Mouse (Mus musculus) lung, embryonic 15.5 days (tissue): ENCODE data around the gene Lpcat3. TPM values are rescaled to one million over a fixed set of nuclear protein-coding genes. Genes with fewer than 3 reads are reported as not detected.
A peak's percentile ranks its signal among the peaks of the same experiment; 100 is the strongest.

Source experiments
- ATAC-seq: fragments of 200-750 bp; cut with Nextera tagmentation; 2 replicates; pipeline ENCODE4 v1.8.0; 2017; ENCODE audit warnings: moderate number of reproducible peaks, borderline replicate concordance; ENCODE audit not compliant: low FRiP score, low TSS enrichment; ENCODE audit errors: extremely low read depth
- H3K27ac ChIP-seq: fragments of 300-500 bp; sonication (generic); 2 replicates; pipeline ENCODE4 v1.5.1; 2015; ENCODE audit warnings: moderate library complexity, mild to moderate bottlenecking, inconsistent platforms
- H3K27me3 ChIP-seq: fragments of 300-500 bp; sonication (generic); 2 replicates; pipeline ENCODE4 v1.6.1; 2015; ENCODE audit warnings: inconsistent platforms
- H3K36me3 ChIP-seq: fragments of 300-500 bp; sonication (generic); 2 replicates; pipeline ENCODE4 v1.6.1; 2015; ENCODE audit warnings: inconsistent platforms
- H3K4me1 ChIP-seq: fragments of 300-500 bp; sonication (generic); 2 replicates; pipeline ENCODE4 v1.6.1; 2015; ENCODE audit warnings: inconsistent platforms
- H3K4me2 ChIP-seq: fragments of 300-500 bp; sonication (generic); 2 replicates; pipeline ENCODE4 v1.6.1; 2015; ENCODE audit warnings: inconsistent platforms, mild to moderate bottlenecking, moderate library complexity
- H3K4me3 ChIP-seq: fragments of 300-500 bp; sonication (generic); 2 replicates; pipeline ENCODE4 v1.5.1; 2015; ENCODE audit warnings: mild to moderate bottlenecking, inconsistent platforms
- H3K9ac ChIP-seq: fragments of 300-500 bp; sonication (generic); 2 replicates; pipeline ENCODE4 v1.6.1; 2015; ENCODE audit warnings: inconsistent platforms
- H3K9me3 ChIP-seq: fragments of 300-500 bp; sonication (generic); 2 replicates; pipeline ENCODE4 v1.6.1; 2016; ENCODE audit warnings: inconsistent platforms
- WGBS: fragments of 180-500 bp; shearing (Covaris S2); methylation state at CpG from one replicate; pipeline ENCODE4 v1.1.7; 2015; 5-methylcytosine and 5-hydroxymethylcytosine counted together
- polyA plus RNA-seq: library from polyadenylated mRNA; unstranded; fragments of >200 nt; fragmentation: Nextera tagmentation; extraction: Ambion mirVana; gene quantifications from 2 replicates; pipeline ENCODE4 v1.2.1, GENCODE M21; 2015

Gene Lpcat3
- polyA plus RNA-seq, 1 experiment from 2014 or later: 61.9 TPM

DNA sequence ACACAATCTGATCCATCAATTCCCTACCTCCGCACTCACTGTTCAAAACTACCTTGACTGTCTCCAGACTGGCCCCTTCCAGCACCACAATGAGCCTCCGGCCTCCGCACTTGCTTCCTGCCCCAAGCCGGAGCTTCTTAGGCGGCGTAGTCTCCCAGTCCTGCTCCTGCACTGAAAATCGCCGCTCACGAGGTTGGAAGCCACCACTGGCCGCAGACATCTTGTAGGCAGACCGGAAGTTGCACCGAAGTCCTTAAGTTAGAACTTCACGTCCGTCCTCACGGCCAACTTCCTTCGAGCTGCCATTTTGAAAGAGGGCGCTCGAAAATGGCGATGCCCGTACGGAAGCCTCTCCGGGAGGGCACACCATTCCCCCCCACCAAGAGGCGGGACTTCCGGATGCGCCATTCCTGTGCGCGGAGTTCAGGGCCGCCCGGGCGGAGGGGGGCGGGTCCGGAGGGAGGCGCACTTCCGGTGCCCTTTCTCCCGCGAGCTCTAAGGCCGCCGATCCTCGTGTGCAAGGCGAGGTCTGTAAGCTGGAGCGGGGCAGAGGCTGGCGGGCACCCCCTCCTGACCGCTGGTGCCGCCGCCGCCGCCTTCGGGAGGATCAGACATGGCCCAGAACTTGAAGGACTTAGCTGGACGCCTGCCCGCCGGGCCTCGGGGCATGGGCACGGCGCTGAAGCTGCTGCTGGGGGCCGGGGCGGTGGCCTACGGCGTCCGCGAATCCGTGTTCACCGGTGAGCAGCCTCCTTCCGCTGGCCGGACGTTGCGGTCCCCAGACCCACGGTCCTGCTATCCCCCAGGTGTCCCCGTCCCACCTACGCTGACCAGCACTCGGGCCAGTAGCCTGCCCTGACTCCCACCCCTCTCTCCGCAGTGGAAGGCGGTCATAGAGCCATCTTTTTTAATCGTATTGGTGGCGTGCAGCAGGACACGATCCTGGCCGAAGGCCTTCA lies 49.3 kb downstream of the Lpcat3 start, which contains the start of the genes Emg1 and Phb2:
Gene Emg1 (minus strand): TSS at position 355 of the 959 bp plus-strand sequence.
Gene Phb2 (plus strand): TSS at position 513 of the 959 bp plus-strand sequence.
- no peaks in the 10 kb centered on the region for H3K27me3 ChIP-seq
- peaks cover 41% of the 10 kb centered on the region for H3K36me3 ChIP-seq
- H3K4me3 ChIP-seq: peak within 1 kb of the TSS; percentile 82
- peak within 1 kb of the TSS; percentile 74 for H3K27ac ChIP-seq
- under 1% methylated on average over 66 of the region's 76 CpGs for WGBS
- ATAC-seq: peak; percentile 97
- H3K9ac ChIP-seq: peak within 1 kb of the TSS; percentile 84
- H3K4me1 ChIP-seq: peaks cover 45% of the 10 kb centered on the region
- no peaks in the 10 kb centered on the region for H3K9me3 ChIP-seq
- peak within 1 kb of the TSS; percentile 90 for H3K4me2 ChIP-seq

DNA sequence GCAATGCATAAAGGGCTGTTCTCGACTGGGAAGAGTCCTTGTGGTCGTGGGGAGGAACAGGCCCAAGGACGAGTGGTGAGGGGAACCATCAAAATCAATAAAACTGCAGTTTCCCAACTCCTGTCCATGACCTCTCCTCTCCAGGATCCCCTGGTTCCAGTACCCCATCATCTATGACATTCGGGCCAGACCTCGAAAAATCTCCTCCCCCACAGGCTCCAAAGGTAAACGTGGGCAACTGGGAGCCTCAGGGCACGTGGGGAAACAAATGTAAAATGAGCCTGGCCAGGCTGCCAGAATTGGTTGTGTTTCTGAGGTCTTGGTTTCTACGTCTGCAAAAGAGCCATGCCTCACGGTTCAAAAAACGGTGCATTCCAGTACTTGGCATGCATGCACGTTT lies 50.1 kb downstream of the Lpcat3 start:
- peaks cover 45% of the 10 kb centered on the region for H3K4me1 ChIP-seq
- peak overlapping the region; percentile 82 for H3K4me3 ChIP-seq
- no peak for ATAC-seq
- peak overlapping the region; percentile 90 for H3K4me2 ChIP-seq
- H3K9ac ChIP-seq: peak overlapping the region; percentile 84
- peak overlapping the region; percentile 74 for H3K27ac ChIP-seq
- WGBS: 5% methylated on average over 11 of the region's 11 CpGs
- no peaks in the 10 kb centered on the region for H3K27me3 ChIP-seq
- no peaks in the 10 kb centered on the region for H3K9me3 ChIP-seq
- H3K36me3 ChIP-seq: peaks cover 41% of the 10 kb centered on the region

DNA sequence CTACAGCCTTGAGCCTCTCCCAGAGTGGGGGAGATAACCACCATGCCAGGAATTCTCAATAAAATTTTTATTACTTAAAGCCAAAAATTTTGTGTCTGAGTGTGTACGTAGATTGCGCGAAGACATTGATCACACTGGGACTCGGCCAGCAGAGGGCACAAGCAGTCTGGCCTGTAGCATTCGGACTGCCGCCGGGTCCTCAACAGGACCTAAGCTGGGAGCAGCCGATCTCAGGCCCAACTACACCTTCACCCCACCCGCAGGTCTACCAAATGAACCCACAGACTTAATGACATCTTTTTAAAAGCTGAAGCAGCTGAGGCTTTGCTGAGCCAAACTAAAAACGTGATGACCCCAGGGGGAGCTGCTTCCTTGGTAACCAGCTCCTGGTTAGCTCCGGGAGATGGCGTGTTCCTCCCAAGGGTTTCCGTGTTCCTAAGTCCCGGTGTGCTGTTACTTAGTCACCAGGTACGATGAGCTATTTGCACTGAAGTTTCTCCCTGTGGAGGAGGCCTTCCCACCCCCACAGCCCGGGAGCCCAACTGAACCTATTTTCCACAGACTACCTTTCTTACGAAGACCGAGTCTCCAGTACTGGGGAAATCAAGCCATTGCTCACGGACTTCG lies 54.1 kb downstream of the Lpcat3 start:
- Histone ChIP-seq H3K4me3 (peak overlapping the region; percentile 44), H3K4me2 (peak overlapping the region; percentile 57), H3K9ac (0 out of 2 replicates have a peak overlapping the region, but pooled peaks have one; percentile 19), H3K9me3 (no peaks in the 10 kb centered on the region), H3K27me3 (no peaks in the 10 kb centered on the region), H3K4me1 (peaks cover 17% of the 10 kb centered on the region), H3K36me3 (peaks cover 36% of the 10 kb centered on the region), H3K27ac (peak overlapping the region; percentile 90)
- 54% methylated on average over 20 of the region's 20 CpGs for WGBS
- no peak for ATAC-seq

DNA sequence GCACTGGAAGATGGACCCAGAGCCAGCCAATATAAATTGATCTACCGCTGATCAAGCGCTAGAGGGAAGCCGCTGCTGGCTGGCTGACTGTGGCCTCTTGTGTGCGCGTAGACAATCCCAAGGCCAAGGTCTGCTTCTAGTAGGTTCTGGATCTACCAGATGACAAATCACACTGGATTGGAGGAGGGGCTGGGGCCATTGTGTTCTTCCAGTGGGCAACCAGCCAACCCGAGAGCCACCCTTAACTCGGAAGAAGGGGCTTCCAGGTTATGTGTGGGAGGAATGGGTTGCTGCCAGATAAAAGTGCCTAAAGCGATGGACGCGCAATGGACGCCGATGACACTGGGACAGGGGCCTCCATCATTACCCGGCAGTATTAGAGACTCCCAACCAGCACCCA lies 55.1 kb downstream of the Lpcat3 start:
- 54% methylated on average over 13 of the region's 13 CpGs for whole genome bisulfite sequencing
- Histone ChIP-seq H3K9me3 (no peaks in the 10 kb centered on the region), H3K36me3 (peaks cover 36% of the 10 kb centered on the region), H3K27me3 (no peaks in the 10 kb centered on the region), H3K27ac (peak overlapping the region; percentile 90), H3K9ac (peak overlapping the region; percentile 41), H3K4me2 (peak overlapping the region; percentile 57), H3K4me1 (peaks cover 13% of the 10 kb centered on the region), H3K4me3 (peak overlapping the region; percentile 44)
- no peak for ATAC-seq

DNA sequence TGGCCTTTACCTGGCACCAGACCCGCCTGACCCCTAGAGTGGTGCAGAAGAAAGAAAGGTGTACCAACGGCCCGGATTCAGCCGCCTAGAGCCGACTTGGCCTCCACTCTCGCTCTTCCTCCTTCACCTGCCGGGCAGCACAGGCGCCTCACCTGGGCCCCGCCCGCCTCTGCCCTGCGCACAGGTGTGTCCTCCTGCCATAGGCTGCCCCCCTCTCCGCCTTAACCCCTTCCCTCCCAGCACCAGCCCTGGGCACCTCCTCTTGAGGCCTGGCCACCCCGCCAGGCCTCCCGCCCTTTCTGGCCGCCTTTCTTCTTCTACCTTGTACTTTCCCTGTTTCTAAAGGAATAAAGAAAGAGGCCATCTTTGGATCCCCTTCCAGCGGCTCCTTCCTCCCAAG lies 55.9 kb downstream of the Lpcat3 start:
- ATAC-seq: peak; percentile 71
- WGBS: 48% methylated on average over 16 of the region's 16 CpGs
- H3K9ac ChIP-seq: peak overlapping the region; percentile 41
- H3K27ac ChIP-seq: peak overlapping the region; percentile 90
- H3K4me2 ChIP-seq: peak overlapping the region; percentile 57
- no peaks in the 10 kb centered on the region for H3K9me3 ChIP-seq
- H3K36me3 ChIP-seq: peaks cover 35% of the 10 kb centered on the region
- peaks cover 5% of the 10 kb centered on the region for H3K4me1 ChIP-seq
- no peaks in the 10 kb centered on the region for H3K27me3 ChIP-seq
- peak overlapping the region; percentile 44 for H3K4me3 ChIP-seq

DNA sequence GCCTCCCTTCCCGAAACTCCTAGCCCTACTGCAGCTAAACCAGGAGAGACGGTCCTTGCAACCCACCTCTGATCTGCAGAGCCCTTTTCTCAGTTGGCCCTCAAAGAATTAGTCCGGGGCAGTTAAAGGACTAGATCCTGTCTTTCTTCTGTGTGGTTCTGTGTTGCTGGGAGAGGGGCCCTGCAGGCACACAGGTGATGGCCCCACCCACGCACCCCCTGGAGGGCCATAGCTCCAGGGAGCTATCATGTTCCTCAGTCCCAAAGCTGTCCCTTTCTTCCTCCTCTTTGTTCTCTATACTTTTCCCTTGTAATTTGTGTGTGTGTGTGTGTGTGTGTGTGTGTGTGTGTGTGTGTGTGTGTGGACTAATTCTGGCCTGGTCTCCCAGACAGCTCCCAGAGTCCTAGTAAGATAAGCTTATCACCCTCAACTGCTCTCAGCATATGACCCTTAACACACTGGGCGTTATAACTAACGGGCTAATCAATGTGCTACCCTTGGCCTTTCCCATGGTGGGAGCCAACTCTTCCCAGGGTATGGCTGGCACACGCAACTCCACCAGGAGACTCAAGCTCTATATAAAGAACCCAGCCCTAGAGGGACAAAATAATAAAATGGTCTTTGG lies 56.6 kb downstream of the Lpcat3 start:
- Histone ChIP-seq H3K9me3 (no peaks in the 10 kb centered on the region), H3K9ac (peak overlapping the region; percentile 39), H3K27ac (peak overlapping the region; percentile 90), H3K4me3 (peak overlapping the region; percentile 44), H3K36me3 (peaks cover 27% of the 10 kb centered on the region), H3K4me2 (peak overlapping the region; percentile 55), H3K4me1 (no peaks in the 10 kb centered on the region; the same call in 1 of the 2 replicates), H3K27me3 (no peaks in the 10 kb centered on the region)
- ATAC-seq: no peak
- 50% methylated on average over 7 of the region's 7 CpGs for WGBS

DNA sequence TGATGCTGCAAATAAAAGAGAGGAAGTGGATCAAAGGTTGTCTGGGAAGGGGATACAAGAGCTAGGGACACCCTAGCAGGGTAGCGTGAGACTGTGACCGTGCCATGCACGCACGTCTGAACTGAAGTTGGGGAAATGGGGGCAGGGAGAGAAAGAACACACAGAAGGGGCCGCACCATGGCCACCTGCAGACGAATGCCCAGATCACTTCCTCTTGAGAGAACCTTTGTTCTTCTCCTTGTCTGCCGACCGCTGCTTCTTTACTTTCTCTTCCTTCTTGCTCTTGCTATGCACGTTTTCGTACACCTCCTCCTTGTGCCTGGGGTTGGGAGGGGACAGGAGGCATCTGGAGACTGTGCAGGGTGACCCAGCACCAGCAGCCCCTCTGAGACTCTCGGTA lies 58.1 kb downstream of the Lpcat3 start:
- peak overlapping the region; percentile 44; the same call in 1 of the 2 replicates for H3K4me3 ChIP-seq

DNA sequence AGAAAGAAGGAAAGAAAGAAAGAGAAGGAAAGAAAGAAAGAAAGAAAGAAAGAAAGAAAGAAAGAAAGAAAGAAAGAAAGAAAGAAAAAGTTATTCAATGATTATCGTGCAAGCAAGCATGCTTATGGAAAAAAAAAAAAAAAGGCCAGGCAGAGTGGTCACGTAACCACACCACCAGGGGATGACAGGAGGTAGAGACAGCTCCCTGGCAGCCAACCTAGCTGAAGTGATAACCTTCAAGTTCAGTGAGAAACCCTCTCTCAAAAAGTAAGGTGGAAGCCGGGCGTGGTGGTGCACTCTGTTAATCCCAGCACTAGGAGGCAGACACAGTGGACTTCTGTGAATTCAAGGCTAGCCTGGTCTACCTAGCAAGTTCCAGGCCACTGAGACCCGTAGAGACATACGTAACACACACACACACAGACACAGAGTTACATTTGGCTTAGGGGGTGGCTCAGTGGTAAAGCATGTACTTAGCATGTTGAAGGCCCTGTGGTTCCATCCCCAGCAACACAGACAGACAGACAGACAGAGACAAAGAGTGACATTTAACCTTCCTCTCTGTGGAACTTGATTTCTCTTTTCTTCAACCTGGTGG lies 60.1 kb downstream of the Lpcat3 start:
- no peaks in the 10 kb centered on the region for H3K27me3 ChIP-seq
- H3K4me3 ChIP-seq: no peak overlapping the region
- H3K9ac ChIP-seq: no peak overlapping the region
- no peaks in the 10 kb centered on the region for H3K36me3 ChIP-seq
- no peak for ATAC-seq
- no peak overlapping the region for H3K27ac ChIP-seq
- H3K4me1 ChIP-seq: no peaks in the 10 kb centered on the region; the same call in 1 of the 2 replicates
- WGBS: 82% methylated on average over 6 of the region's 6 CpGs
- no peak overlapping the region for H3K4me2 ChIP-seq
- H3K9me3 ChIP-seq: no peaks in the 10 kb centered on the region

More for the DNA sequence above, 58.1 kb downstream of the Lpcat3 start:
- Histone ChIP-seq H3K27me3 (no peaks in the 10 kb centered on the region), H3K36me3 (peaks cover 13% of the 10 kb centered on the region), H3K4me2 (peak overlapping the region; percentile 55), H3K4me1 (no peaks in the 10 kb centered on the region; the same call in 1 of the 2 replicates), H3K9me3 (no peaks in the 10 kb centered on the region), H3K27ac (no peak overlapping the region), H3K9ac (0 out of 2 replicates have a peak overlapping the region, but pooled peaks have one; percentile 22)
- no peak for ATAC-seq
- WGBS: 50% methylated on average over 11 of the region's 11 CpGs

DNA sequence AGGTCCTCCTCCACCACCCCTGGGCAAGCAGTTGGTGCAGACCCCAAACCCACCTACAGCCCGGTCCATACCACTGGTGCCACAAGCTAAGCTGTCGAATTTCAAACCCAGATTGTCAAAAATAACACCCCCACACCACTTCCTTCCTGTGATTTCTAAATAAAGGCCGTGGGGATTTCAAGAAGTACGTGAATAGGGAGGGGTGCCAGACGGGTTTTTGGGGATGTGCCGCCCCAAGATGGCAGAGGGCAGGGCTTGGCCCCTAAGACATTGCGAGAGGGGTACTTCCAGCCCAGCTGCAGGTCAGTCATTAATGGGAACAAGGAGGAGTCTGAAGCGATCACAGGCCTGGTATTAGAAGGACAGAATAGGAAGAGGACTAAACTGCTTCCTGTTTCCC lies 60.7 kb downstream of the Lpcat3 start:
- no peaks in the 10 kb centered on the region for H3K27me3 ChIP-seq
- 62% methylated on average over 8 of the region's 8 CpGs for WGBS
- ATAC-seq: no peak

DNA sequence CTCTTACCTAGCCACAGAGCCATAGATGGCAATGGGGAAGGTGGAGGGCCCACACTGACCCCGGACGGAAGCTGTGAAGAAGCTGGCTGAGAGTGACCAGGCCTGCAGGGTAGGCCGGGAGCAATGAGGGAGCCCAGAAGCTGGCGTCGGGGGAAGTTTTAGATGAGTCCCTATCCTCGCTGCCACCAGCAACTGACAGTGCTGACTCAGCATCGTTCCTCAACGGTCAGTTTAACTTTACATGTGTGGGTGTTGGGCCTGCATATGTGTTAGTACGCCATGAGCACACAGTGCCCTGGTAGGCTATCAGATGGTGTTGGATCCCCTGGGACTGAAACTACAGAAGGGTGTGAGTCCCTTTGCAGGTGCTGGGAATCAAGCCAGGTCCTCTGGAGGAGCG lies 61.6 kb downstream of the Lpcat3 start:
- 85% methylated on average over 10 of the region's 10 CpGs for WGBS
- no peak overlapping the region for H3K9ac ChIP-seq
- no peaks in the 10 kb centered on the region for H3K9me3 ChIP-seq
- no peak overlapping the region for H3K4me3 ChIP-seq
- H3K36me3 ChIP-seq: no peaks in the 10 kb centered on the region
- ATAC-seq: no peak
- no peaks in the 10 kb centered on the region; the same call in 1 of the 2 replicates for H3K4me1 ChIP-seq
- H3K4me2 ChIP-seq: no peak overlapping the region
- no peak overlapping the region for H3K27ac ChIP-seq
- H3K27me3 ChIP-seq: no peaks in the 10 kb centered on the region

More for the DNA sequence above, 60.7 kb downstream of the Lpcat3 start:
- H3K9ac ChIP-seq: no peak overlapping the region
- no peak overlapping the region for H3K4me2 ChIP-seq
- no peaks in the 10 kb centered on the region for H3K36me3 ChIP-seq
- H3K27ac ChIP-seq: no peak overlapping the region
- no peaks in the 10 kb centered on the region; the same call in 1 of the 2 replicates for H3K4me1 ChIP-seq
- H3K9me3 ChIP-seq: no peaks in the 10 kb centered on the region
- no peak overlapping the region for H3K4me3 ChIP-seq

DNA sequence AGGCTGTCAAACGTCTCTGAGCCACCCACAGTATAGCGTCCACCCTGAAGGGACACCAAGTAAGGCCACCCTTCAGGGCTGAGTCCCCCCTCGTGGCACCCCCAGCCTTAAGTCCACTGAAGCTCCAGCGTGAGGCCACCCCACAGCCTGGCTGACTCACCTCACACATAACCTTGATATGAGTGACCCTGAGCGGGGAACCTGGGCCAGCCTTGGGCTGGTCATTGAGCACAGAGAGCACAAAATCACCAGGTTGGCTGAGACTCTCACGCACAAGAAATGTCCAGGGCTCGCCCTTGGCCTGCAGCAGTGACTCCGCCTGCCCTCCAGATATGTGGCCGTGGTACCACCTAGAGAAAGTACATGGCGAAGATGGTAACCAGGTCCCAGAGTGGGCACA lies 65.8 kb downstream of the Lpcat3 start:
- 86% methylated on average over 10 of the region's 10 CpGs for WGBS
- Histone ChIP-seq H3K27me3 (no peaks in the 10 kb centered on the region), H3K36me3 (no peaks in the 10 kb centered on the region), H3K4me3 (no peak overlapping the region), H3K9me3 (no peaks in the 10 kb centered on the region), H3K4me1 (peaks cover 10% of the 10 kb centered on the region), H3K4me2 (no peak overlapping the region), H3K9ac (no peak overlapping the region), H3K27ac (no peak overlapping the region)
- no peak for ATAC-seq
